In the genomic region with DNA sequence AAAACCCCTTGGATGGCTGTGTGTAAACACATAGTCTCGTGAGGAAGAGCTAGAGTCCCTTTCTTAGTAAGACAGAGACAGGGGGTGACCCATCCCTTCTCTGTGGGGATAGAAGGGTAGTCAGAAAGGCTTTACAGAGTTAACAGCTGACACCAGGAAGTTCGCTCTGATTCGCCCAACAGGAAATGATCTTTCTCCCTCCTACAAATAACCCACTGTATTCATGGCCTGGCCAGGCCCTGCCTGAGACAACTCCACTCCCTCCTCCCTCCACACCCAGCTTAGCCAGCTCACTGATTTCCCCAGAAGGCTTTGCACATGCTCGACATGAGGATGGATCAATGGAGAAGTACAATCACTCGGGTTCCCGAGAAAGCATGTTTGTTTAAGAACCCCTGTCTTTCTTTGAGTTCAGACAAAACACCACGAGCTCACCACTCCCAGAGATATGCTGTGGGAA, we compare ENCODE assay signal across 14 mouse cellular contexts.
A peak's percentile ranks its signal among the peaks of the same experiment; 100 is the strongest.
DNase-seq lines count a peak whose midpoint lies in the region; ATAC-seq and TF ChIP-seq lines count a peak whose summit lies in the region.
"Had no signal": no experiment of that assay in that cellular context is flagged by ENCODE, and none has a peak within 500 bp of the region (broad histone marks: within the 10 kb centered on the region; RNA-seq: fewer than 3 reads in every experiment).

No protein-coding gene starts in this region.

- ATAC-seq in midbrain, embryonic 12.5 days (ENCODE audit: low FRiP score, low read depth), result no peak
- no peak for ATAC-seq in midbrain, embryonic 16.5 days
- 0 out of 2 replicates have a peak, but pooled peaks have one; percentile 15 for ATAC-seq in intestine, postnatal 0 days
- ATAC-seq in stomach, postnatal 0 days (ENCODE audit: low FRiP score, low TSS enrichment), result peak; percentile 57; the same call in 1 of the 2 replicates
- ATAC-seq: inflammation-experienced regulatory T-cells, adult 6 months had no signal

- intact Hi-C loops in heart, postnatal 10 days (cut with DNase I), result no loop called here

- no peaks in the 10 kb centered on the region for H3K9me3 ChIP-seq in midbrain, embryonic 12.5 days
- H3K9me3 ChIP-seq in midbrain, embryonic 16.5 days (replicated peaks; ENCODE audit: control insufficient read depth, low read length, poor library complexity, severe bottlenecking), result no peaks in the 10 kb centered on the region
- H3K9me3 ChIP-seq in intestine, postnatal 0 days (ENCODE audit: control insufficient read depth), result no peaks in the 10 kb centered on the region
- H3K9me3 ChIP-seq in stomach, postnatal 0 days (ENCODE audit: control insufficient read depth, low read length), result no peaks in the 10 kb centered on the region
- H3K9me3 ChIP-seq: limb, embryonic 13.5 days had no signal

- H3K9ac ChIP-seq in midbrain, embryonic 12.5 days (replicated peaks), result 0 out of 2 replicates have a peak overlapping the region, but pooled peaks have one; percentile 11
- H3K9ac ChIP-seq in midbrain, embryonic 16.5 days (ENCODE audit: low read depth, low read length), result no peak overlapping the region
- H3K9ac ChIP-seq in intestine, postnatal 0 days (ENCODE audit: low read depth, low read length), result no peak overlapping the region
- H3K9ac ChIP-seq in stomach, postnatal 0 days (ENCODE audit: low read length), result no peak overlapping the region
- H3K9ac ChIP-seq: limb, embryonic 13.5 days had no signal

- H3K36me3 ChIP-seq in midbrain, embryonic 12.5 days, result no peaks in the 10 kb centered on the region
- no peaks in the 10 kb centered on the region for H3K36me3 ChIP-seq in midbrain, embryonic 16.5 days (ENCODE audit: control insufficient read depth, insufficient read depth, low read length)
- H3K36me3 ChIP-seq in intestine, postnatal 0 days (ENCODE audit: control insufficient read depth, insufficient read depth), result no peaks in the 10 kb centered on the region
- H3K36me3 ChIP-seq in stomach, postnatal 0 days (ENCODE audit: control insufficient read depth, insufficient read depth, low read length), result no peaks in the 10 kb centered on the region
- H3K36me3 ChIP-seq: limb, embryonic 13.5 days had no signal

- H3K27me3 ChIP-seq in midbrain, embryonic 12.5 days, result peaks cover 46% of the 10 kb centered on the region
- H3K27me3 ChIP-seq in midbrain, embryonic 16.5 days (ENCODE audit: control insufficient read depth, insufficient read depth, low read depth, low read length), result peaks cover 2% of the 10 kb centered on the region
- no peaks in the 10 kb centered on the region for H3K27me3 ChIP-seq in intestine, postnatal 0 days (replicated peaks; ENCODE audit: control insufficient read depth, insufficient read depth, low read length)
- H3K27me3 ChIP-seq in stomach, postnatal 0 days (ENCODE audit: control insufficient read depth, insufficient read depth, low read length), result no peaks in the 10 kb centered on the region

- H3K4me3 ChIP-seq in midbrain, embryonic 12.5 days, result no peak overlapping the region
- H3K4me3 ChIP-seq in midbrain, embryonic 16.5 days (ENCODE audit: low read depth, low read length), result no peak overlapping the region
- no peak overlapping the region for H3K4me3 ChIP-seq in intestine, postnatal 0 days (ENCODE audit: low read depth, low read length)
- no peak overlapping the region for H3K4me3 ChIP-seq in stomach, postnatal 0 days (ENCODE audit: low read depth, low read length)
- H3K4me3 ChIP-seq: limb, embryonic 13.5 days; myocyte had no signal

- no peak for TF ChIP-seq CTCF in intestine, postnatal 0 days (IDR thresholded peaks at IDR 0.05; ENCODE audit: low read depth)
- no peak for TF ChIP-seq CTCF in stomach, postnatal 0 days (IDR thresholded peaks at IDR 0.05; ENCODE audit: low read depth)

- TF ChIP-seq EP300 in stomach, postnatal 0 days (optimal IDR thresholded peaks at IDR 0.05), result no peak

- no peak overlapping the region for H3K4me2 ChIP-seq in midbrain, embryonic 12.5 days (replicated peaks)
- H3K4me2 ChIP-seq in midbrain, embryonic 16.5 days (ENCODE audit: low read length), result no peak overlapping the region
- H3K4me2 ChIP-seq in intestine, postnatal 0 days (replicated peaks; ENCODE audit: low read depth), result no peak overlapping the region
- H3K4me2 ChIP-seq in stomach, postnatal 0 days (replicated peaks; ENCODE audit: low read depth), result no peak overlapping the region
- H3K4me2 ChIP-seq: limb, embryonic 13.5 days had no signal

- H3K4me1 ChIP-seq in midbrain, embryonic 12.5 days, result 0 out of 2 replicates have a peak, but pooled peaks cover 5% of the 10 kb centered on the region
- no peaks in the 10 kb centered on the region for H3K4me1 ChIP-seq in midbrain, embryonic 16.5 days (ENCODE audit: control insufficient read depth, insufficient read depth, low read length)
- H3K4me1 ChIP-seq in intestine, postnatal 0 days (replicated peaks; ENCODE audit: control insufficient read depth, insufficient read depth, low read length), result peaks cover 9% of the 10 kb centered on the region; the same call in 1 of the 2 replicates
- H3K4me1 ChIP-seq in stomach, postnatal 0 days (replicated peaks; ENCODE audit: control insufficient read depth, insufficient read depth), result no peaks in the 10 kb centered on the region

- DNase-seq in heart, adult 11 months, result peak; percentile 92
- DNase-seq in heart, postnatal 10 days, result no peak
- peak; percentile 21 for DNase-seq in stomach, postnatal 0 days (ENCODE audit: low spot score)
- DNase-seq in urinary bladder, postnatal 25 days (ENCODE audit: low spot score), result no peak
- no peak for DNase-seq in adrenal gland, postnatal 10 days
- DNase-seq: adrenal gland, postnatal 25 days; heart, adult 18-20 months; lung, postnatal 4 days had no signal

- H3K27ac ChIP-seq in midbrain, embryonic 12.5 days (replicated peaks), result no peak overlapping the region
- H3K27ac ChIP-seq in midbrain, embryonic 16.5 days (ENCODE audit: low read length), result no peak overlapping the region
- H3K27ac ChIP-seq in intestine, postnatal 0 days (ENCODE audit: low read depth, low read length), result no peak overlapping the region
- H3K27ac ChIP-seq in stomach, postnatal 0 days (replicated peaks), result no peak overlapping the region
- H3K27ac ChIP-seq: limb, embryonic 13.5 days had no signal

- WGBS in midbrain, embryonic 12.5 days, result 16% methylated on average over 7 of the region's 7 CpGs
- 20% methylated on average over 7 of the region's 7 CpGs for WGBS in midbrain, embryonic 16.5 days
- 14% methylated on average over 7 of the region's 7 CpGs for WGBS in intestine, postnatal 0 days
- WGBS in stomach, postnatal 0 days, result 18% methylated on average over 7 of the region's 7 CpGs

Comparison
In these comparisons a context has a peak if more than half of its experiments do, and no peak if none do; other contexts are left out.
1. DNase-seq: peak in heart, adult 11 months (single experiment) and stomach, postnatal 0 days (single experiment); none in heart, postnatal 10 days (0 of 2), urinary bladder, postnatal 25 days (single experiment) and adrenal gland, postnatal 10 days (single experiment).
2. ATAC-seq: peak in intestine, postnatal 0 days (single experiment) and stomach, postnatal 0 days (single experiment); none in midbrain, embryonic 12.5 days (single experiment) and midbrain, embryonic 16.5 days (single experiment).